Mouse (Mus musculus) layer of hippocampus, postnatal 14 days (tissue): ENCODE data around the gene Cdc37. TPM values are rescaled to one million over a fixed set of nuclear protein-coding genes. Genes with fewer than 3 reads are reported as not detected.
A peak's percentile ranks its signal among the peaks of the same experiment; 100 is the strongest.

Source experiments
- DNase-seq, 2 experiments: peaks; one replicate each; pipeline ENCODE4 v3.0.0; 2021 to 2022; ENCODE audit warnings: low spot score in 2 of 2, mixed read lengths in 1 of 2
- total RNA-seq, 2 experiments: library from RNA; stranded (reverse); gene quantifications; 2 replicates each; pipeline ENCODE4 v1.2.3; 2021

The Cdc37 gene
- total RNA-seq, 2 experiments from 2014 or later, result 129 to 136 TPM

GRCm38 (mm10) chr9:21168161-21169123 is 18.7 kb upstream of the Cdc37 start:
- peak; percentile 53 to 73 for DNase-seq

DNA sequence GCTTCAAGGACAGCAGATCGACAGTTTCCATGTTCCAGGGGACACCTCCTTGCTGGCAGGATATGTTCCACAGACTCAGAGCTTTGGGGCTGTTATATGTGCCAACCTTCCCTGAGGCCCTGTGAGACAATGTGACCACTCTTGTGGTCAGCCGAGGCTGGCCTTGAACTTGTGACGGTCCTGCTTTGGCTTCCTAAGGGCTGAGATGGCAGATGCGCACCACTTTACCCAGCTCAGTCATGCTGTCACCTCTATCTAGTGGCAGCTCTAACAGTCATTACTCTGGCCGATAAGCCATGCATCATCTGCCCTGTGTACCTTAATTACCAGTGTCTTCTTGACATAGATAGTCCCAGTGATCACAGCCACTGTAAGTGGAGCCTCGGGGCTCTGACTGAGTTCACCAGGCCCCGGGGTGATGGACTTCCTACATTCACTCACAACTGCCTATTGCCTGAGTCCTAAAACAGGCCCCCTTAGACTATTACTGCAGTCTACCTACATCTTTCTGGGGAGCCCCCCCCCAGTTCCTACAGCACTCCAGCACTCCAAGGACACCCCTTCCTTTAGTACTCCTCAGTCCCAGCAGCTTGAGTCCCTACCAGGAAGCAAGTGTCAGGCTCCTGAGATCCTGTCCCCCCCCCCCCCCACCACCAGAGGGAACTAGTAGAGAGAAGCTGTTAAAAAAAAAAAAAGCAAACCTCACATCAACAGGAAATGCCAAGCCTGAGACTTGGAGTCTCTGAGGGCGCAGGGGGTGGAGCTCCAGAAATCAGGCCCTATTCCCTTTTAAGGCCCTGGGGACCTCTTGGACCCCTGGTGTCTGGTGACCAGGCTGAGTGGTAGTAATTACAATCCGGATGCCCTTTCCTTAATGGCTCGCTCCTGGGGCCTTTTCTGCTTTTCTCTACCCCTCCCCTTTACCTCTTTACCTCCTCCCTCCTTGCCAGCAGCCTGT is 17.6 kb upstream of the Cdc37 start:
- no peak for DNase-seq

GRCm38 (mm10) chr9:21166516-21166915 is 16.7 kb upstream of the Cdc37 start:
- DNase-seq, result no peak

DNA sequence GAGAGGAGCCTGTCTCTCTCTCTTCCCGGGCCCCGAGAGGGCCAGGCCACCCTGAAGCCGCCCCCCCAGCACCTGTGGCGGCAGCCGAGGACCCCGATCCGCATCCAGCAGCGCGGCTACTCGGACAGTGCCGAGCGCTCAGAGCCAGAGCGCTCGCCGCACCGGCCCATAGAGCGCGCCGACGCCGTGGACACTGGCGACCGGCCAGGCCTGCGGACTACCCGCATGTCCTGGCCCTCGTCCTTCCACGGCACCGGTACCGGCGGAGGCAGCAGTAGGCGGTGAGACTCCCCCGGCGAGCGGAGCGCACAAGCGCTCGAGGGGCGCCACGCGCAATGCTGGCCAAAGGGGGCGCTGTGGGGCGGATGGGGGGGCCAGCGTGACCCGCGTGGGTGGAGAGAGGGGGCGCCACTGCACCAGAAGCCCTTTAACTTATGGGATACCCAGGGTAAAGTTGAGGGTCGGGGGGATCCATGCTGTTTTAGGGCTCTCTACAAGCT is 16.2 kb upstream of the Cdc37 start:
- peak in 1 of 2 experiments; percentile 59 for DNase-seq

- peak; percentile 83 to 89 for DNase-seq
These were observed 15.5 kb upstream of the Cdc37 start, which contains the start of gene Pde4a for GRCm38 (mm10) chr9:21165041-21165951. Gene Pde4a, plus strand, starts transcription at chr9:21165714.

DNA sequence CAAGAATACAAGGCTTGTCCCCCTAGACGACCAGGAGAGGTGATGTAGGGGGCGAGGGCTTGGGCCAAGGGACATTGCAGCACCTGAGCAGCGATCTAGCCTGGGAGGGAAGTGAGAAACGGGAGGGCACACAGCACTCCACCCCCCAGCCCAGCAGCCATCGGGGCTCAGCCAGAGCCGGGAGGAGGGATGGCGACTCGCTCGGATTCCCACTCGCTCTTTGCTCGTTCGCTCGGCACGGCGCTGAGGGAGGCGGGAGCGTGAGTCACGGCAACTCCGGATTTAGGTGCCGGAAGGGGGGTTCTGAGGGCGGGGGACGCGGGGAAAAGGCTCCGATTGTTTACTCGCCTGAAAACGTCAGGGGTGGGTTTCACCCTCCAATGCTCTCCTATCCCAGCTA is 14.3 kb upstream of the Cdc37 start:
- DNase-seq, result peak in 1 of 2 experiments; percentile 45

DNA sequence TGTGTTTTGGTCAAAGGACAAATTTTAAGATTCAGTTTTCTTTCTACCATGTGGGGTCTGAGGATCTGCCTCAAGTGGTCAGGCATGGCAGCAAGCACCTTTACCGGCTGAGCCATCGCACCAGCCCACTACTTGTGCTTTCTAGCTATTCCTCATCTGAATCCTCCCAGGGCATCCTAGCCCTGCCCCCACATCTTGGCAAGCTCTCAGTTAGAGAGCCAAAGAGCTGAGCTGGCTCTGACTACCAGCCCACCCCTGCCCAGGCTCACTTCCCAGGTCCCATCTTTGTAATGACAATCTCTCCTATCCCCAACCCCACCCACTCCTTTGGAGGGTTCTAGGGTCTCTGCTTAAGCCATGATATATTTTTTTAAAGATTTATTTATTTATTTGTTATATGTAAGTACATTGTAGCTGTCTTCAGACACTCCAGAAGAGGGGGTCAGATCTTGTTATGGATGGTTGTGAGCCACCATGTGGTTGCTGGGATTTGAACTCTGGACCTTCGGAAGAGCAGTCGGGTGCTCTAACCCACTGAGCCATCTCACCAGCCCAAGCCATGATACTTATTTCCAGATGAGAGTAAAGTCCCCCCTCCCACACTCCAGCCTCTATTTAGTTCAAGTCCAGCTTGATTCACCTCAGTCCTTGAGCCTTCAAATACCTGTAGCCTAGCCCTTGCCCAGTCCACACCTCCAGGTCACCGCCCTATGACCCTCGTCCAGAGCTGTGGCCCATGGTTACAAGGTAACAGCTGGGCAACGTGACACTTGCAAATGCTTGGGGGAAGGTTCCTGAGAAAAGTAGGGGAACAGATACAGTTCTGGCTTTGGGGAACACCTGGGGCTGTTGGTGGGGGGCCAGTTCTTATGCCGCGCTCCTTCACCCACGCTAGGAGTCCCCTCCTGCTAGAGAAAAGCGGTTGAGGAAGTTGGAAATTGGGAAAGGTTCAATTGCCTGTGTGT is 13.6 kb upstream of the Cdc37 start:
- no peak for DNase-seq

- peak; percentile 92 to 96 for DNase-seq
These were observed 11.6 kb upstream of the Cdc37 start for GRCm38 (mm10) chr9:21161209-21161909.

- DNase-seq, result no peak
These were observed 5.0 kb upstream of the Cdc37 start for GRCm38 (mm10) chr9:21154787-21155186.

DNA sequence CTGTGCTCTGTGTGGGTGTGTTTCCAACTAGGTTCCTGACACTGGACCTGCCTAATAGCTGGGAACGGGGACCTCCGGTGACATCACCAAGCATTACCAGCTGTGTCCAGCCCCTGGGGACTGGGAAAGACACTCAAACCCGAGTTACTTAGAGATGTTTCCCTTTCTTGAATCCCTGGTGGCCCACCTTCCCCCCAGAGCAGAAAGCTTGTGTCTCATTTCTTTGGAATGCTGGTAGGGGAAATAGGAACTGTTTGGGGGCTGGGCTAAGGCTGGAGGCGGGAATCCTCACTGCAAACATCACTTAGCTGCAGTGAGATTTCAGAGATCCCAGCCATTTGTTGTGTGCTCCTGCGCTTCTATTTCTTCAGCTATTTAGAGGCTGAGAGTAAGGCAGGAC is 4.1 kb upstream of the Cdc37 start:
- DNase-seq, result no peak

DNA sequence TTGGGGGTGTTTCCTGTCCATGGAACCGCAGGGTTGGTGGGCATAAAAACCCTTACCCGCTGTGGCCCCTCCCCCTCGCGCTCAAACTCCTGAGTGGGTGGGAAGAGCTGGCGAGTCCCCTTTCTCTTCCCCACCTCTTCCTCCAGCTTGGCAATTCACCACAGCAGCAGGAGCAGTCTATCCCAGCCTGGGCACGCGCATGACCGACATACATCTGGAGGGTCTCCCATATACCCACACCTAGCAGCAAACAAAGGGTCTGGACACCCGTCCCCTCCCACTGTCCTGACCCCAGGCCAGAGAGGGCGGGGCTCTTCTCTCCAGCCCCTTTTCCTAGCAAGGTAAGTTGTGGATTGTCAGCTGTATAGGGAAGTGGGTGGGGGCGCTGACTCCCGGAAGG is 3.5 kb upstream of the Cdc37 start:
- DNase-seq, result no peak

DNA sequence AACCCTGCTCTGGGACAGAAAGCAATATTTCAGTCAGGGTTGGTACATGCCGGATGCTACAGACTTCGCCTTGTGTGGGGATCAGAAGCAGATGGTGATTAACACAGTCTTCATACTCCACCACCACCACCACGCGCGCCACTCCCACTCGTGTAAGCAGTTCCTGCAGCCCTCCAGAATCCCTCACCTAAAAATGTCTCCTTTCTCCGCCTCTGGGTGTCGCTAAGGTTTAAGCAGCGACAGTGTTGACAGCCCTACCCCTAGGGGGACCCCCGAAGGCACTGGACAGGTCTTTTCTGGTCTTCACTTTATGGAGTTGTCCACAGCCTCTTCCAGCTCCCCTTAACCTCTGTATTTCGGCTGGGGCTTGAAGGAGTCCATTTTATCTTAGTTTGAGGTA is 2.9 kb upstream of the Cdc37 start:
- peak; percentile 62 to 77 for DNase-seq

DNA sequence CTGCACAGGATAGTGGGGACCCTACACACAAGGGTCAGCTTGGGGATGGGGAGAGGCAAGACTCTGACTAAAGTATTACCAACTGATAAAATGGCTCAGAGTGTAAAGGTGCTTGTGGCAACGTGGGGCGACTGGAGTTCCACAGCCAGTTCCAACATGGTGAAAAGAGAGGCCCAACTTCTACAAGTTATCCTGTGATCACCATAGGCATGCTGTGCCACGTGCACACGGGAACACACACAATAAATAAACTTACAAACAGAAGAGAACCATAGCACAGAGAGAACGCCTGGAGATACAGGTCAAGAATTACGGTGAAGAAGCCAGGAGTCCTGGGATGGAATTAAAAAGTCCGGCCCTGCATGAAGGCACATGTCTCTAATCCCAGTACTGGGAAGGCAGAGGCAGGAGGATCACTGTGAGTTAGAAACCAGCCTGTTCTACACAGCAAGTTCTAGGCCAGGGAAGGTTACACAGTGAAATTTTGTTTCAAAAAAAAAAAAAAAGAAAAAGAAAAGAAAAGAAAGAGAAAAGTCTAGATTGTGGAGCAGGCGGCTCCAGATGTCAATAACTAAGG is 617 bp downstream of the Cdc37 start:
- DNase-seq, result no peak

- DNase-seq, result no peak
These were observed 1.4 kb downstream of the Cdc37 start for GRCm38 (mm10) chr9:21148427-21148826.

DNA sequence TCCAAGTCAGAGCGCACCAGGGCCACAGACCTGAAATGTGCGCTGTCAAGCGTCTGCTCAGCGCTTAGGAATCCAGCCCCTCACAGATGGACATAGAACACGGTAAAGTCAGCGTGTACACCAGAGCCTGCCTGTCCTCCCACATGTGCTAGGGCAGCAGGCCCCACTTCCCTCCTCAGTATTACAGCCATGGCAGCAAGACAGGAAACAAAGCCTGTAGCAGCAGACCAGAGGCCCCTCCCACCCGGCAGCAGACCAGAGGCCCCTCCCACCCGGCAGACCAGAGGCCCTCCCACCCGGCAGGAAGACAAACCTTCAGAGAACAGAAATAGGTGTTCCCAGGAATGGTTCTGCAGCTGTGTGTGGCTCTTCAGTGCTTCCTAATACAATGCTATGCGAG is 3.1 kb downstream of the Cdc37 start:
- DNase-seq, result no peak

GRCm38 (mm10) chr9:21145431-21145830 is 4.4 kb downstream of the Cdc37 start:
- DNase-seq, result no peak

DNA sequence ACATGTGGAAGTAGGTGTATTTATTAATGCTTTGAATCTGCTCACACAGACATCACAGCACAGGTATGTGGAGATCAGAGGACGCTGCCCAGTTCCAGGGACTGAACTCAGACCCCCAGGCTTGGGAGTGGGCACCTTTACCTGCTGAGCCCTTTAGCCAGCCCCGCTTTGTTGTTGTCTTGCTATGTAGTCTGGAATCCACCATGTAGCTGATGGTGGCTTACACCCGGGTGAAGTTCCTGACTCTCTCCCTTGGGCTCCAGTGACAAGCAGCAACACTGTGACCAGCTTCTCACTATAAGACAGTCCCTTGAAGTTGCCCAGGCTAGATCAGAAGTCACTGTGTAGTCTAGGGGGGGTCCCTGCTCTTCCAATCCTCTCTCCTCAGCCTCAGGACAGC is 5.4 kb downstream of the Cdc37 start:
- DNase-seq, result no peak

- DNase-seq, result no peak
These were observed 7.9 kb downstream of the Cdc37 start for GRCm38 (mm10) chr9:21141922-21142321.
